Mouse (Mus musculus) CH12.LX (cell line): ENCODE measurements around the gene Cep55. TPM values are rescaled to one million over a fixed set of nuclear protein-coding genes. Genes with fewer than 3 reads are reported as not detected.

Experiments
- DNase-seq: peaks from one replicate; pipeline ENCODE4 v3.0.0-alpha.2; 2013; ENCODE audit errors: extremely low read depth
- H3K27ac ChIP-seq: 2 replicates; pipeline ENCODE4 v1.5.1; 2012; ENCODE audit warnings: low read depth, mild to moderate bottlenecking, control low read depth, moderate library complexity; ENCODE audit not compliant: insufficient read depth
- H3K27me3 ChIP-seq: replicated peaks from 2 replicates; pipeline ENCODE3; 2012; ENCODE audit warnings: inconsistent platforms
- H3K36me3 ChIP-seq, 2 experiments: replicated peaks in 1 of 2; 2 replicates each; pipeline versions ENCODE3 to v1.6.1; 2012; ENCODE audit warnings: inconsistent platforms in 1 of 2, low read length in 1 of 2, mild to moderate bottlenecking in 1 of 2, mixed read lengths in 1 of 2, moderate library complexity in 1 of 2; ENCODE audit not compliant: control insufficient read depth in 1 of 2, insufficient read depth in 1 of 2
- H3K4me1 ChIP-seq, 2 experiments: 2 replicates each; pipeline ENCODE4 v1.6.1; 2012; ENCODE audit warnings: inconsistent platforms in 1 of 2, moderate library complexity in 1 of 2; ENCODE audit not compliant: insufficient read depth in 2 of 2, control insufficient read depth in 1 of 2
- H3K4me2 ChIP-seq: 2 replicates; pipeline ENCODE4 v1.6.1; 2012; ENCODE audit warnings: low read depth, mild to moderate bottlenecking, control low read depth; ENCODE audit not compliant: poor library complexity, insufficient read depth, severe bottlenecking
- H3K4me3 ChIP-seq, 3 experiments: fragments of 150-350 bp in 1 of 3; sonication (generic) in 1 of 3; replicated peaks in 1 of 3; 2 replicates each; pipeline versions ENCODE3 to v1.5.1; 2011 to 2012; ENCODE audit warnings: low read depth in 2 of 3, low read length in 2 of 3, mild to moderate bottlenecking in 2 of 3, moderate library complexity in 2 of 3, control low read depth in 1 of 3, improper control_type of control experiment in 1 of 3, inconsistent platforms in 1 of 3, mixed read lengths in 1 of 3; ENCODE audit not compliant: poor library complexity in 1 of 3
- H3K79me2 ChIP-seq: replicated peaks from 2 replicates; pipeline ENCODE4 v1.6.1; 2012; ENCODE audit warnings: mild to moderate bottlenecking, moderate library complexity; ENCODE audit not compliant: control insufficient read depth, poor library complexity, insufficient read depth, severe bottlenecking; ENCODE audit errors: extremely low read depth
- H3K9ac ChIP-seq: 2 replicates; pipeline ENCODE4 v1.6.1; 2012; ENCODE audit warnings: low read depth, mild to moderate bottlenecking, control low read depth, moderate library complexity; ENCODE audit not compliant: insufficient read depth
- H3K9me3 ChIP-seq: replicated peaks from 2 replicates; pipeline ENCODE3; 2012; ENCODE audit warnings: low read length, inconsistent platforms, mixed read lengths
- CHD1 ChIP-seq: IDR thresholded peaks from 2 replicates; pipeline ENCODE4 v1.6.1; 2012; ENCODE audit warnings: low read depth, low read length, improper control_type of control experiment, inconsistent platforms
- CHD2 ChIP-seq: IDR thresholded peaks from 2 replicates; pipeline ENCODE4 v1.6.1; 2011; ENCODE audit warnings: low read length, improper control_type of control experiment
- CTCF ChIP-seq, 2 experiments: IDR thresholded peaks in 1 of 2; conservative IDR thresholded peaks in 1 of 2; 2 replicates each; pipeline ENCODE4 v1.5.1; 2011 to 2012; ENCODE audit warnings: low read depth in 2 of 2, low read length in 2 of 2, improper control_type of control experiment in 1 of 2, inconsistent platforms in 1 of 2, mild to moderate bottlenecking in 1 of 2, moderate library complexity in 1 of 2
- E2F4 ChIP-seq: IDR thresholded peaks from 2 replicates; pipeline ENCODE4 v1.6.1; 2011; ENCODE audit warnings: low read depth, low read length, improper control_type of control experiment; ENCODE audit not compliant: insufficient replicate concordance
- ELF1 ChIP-seq: IDR thresholded peaks from 2 replicates; pipeline ENCODE4 v1.6.1; 2014; ENCODE audit warnings: low read depth, mild to moderate bottlenecking, inconsistent platforms, low read length, improper control_type of control experiment
- ETS1 ChIP-seq: conservative IDR thresholded peaks from 2 replicates; pipeline ENCODE4 v1.6.1; 2012; ENCODE audit warnings: low read depth, mild to moderate bottlenecking, inconsistent platforms, low read length, improper control_type of control experiment, moderate library complexity
- GABPA ChIP-seq: IDR thresholded peaks from 2 replicates; pipeline ENCODE4 v1.6.1; 2012; ENCODE audit warnings: low read depth, low read length, improper control_type of control experiment, inconsistent platforms; ENCODE audit not compliant: insufficient replicate concordance
- HCFC1 ChIP-seq: IDR thresholded peaks from 2 replicates; pipeline ENCODE4 v1.6.1; 2012; ENCODE audit warnings: low read depth, mild to moderate bottlenecking, inconsistent platforms, low read length, improper control_type of control experiment
- JUN ChIP-seq: IDR thresholded peaks from 2 replicates; pipeline ENCODE4 v1.6.1; 2011; ENCODE audit warnings: low read depth, mild to moderate bottlenecking, low read length, improper control_type of control experiment, moderate library complexity; ENCODE audit not compliant: insufficient read depth
- JUND ChIP-seq: conservative IDR thresholded peaks from 2 replicates; pipeline ENCODE4 v1.6.1; 2011; ENCODE audit warnings: low read depth, low read length, improper control_type of control experiment
- KAT2A ChIP-seq: IDR thresholded peaks from 2 replicates; pipeline ENCODE4 v1.6.1; 2012; ENCODE audit warnings: low read length, improper control_type of control experiment, inconsistent platforms; ENCODE audit not compliant: insufficient replicate concordance
- MAFK ChIP-seq: IDR thresholded peaks from 2 replicates; pipeline ENCODE4 v1.6.1; 2011; ENCODE audit warnings: low read length, improper control_type of control experiment; ENCODE audit not compliant: insufficient replicate concordance
- MAX ChIP-seq: IDR thresholded peaks from 2 replicates; pipeline ENCODE4 v1.6.1; 2011; ENCODE audit warnings: low read length, improper control_type of control experiment
- MAZ ChIP-seq: IDR thresholded peaks from 2 replicates; pipeline ENCODE4 v1.6.1; 2012; ENCODE audit warnings: low read depth, mild to moderate bottlenecking, inconsistent platforms, low read length, improper control_type of control experiment, moderate library complexity
- MXI1 ChIP-seq: IDR thresholded peaks from 2 replicates; pipeline ENCODE4 v1.6.1; 2011; ENCODE audit warnings: mild to moderate bottlenecking, low read depth, low read length, improper control_type of control experiment
- NELFE ChIP-seq: IDR thresholded peaks from 2 replicates; pipeline ENCODE4 v1.6.1; 2011; ENCODE audit warnings: low read depth, low read length, improper control_type of control experiment
- POLR2A ChIP-seq: IDR thresholded peaks from 2 replicates; pipeline ENCODE4 v1.6.1; 2011; ENCODE audit warnings: low read depth, mild to moderate bottlenecking, improper control_type of control experiment, low read length
- POLR2AphosphoS2 ChIP-seq: IDR thresholded peaks from 2 replicates; pipeline ENCODE4 v1.6.1; 2011; ENCODE audit warnings: low read depth, low read length, improper control_type of control experiment
- RAD21 ChIP-seq: IDR thresholded peaks from 2 replicates; pipeline ENCODE4 v1.6.1; 2011; ENCODE audit warnings: low read depth, mild to moderate bottlenecking, low read length, improper control_type of control experiment, moderate library complexity
- SIN3A ChIP-seq: IDR thresholded peaks from 2 replicates; pipeline ENCODE4 v1.6.1; 2012; ENCODE audit warnings: low read length, improper control_type of control experiment, inconsistent platforms
- TBP ChIP-seq: conservative IDR thresholded peaks from 2 replicates; pipeline ENCODE4 v1.6.1; 2011; ENCODE audit warnings: low read depth, low read length, improper control_type of control experiment
- UBTF ChIP-seq: IDR thresholded peaks from 2 replicates; pipeline ENCODE4 v1.6.1; 2012; ENCODE audit warnings: low read depth, mild to moderate bottlenecking, inconsistent platforms, low read length, improper control_type of control experiment, moderate library complexity
- USF1 ChIP-seq: IDR thresholded peaks from 2 replicates; pipeline ENCODE4 v1.6.1; 2014; ENCODE audit warnings: low read depth, mild to moderate bottlenecking, inconsistent platforms, low read length, improper control_type of control experiment
- USF2 ChIP-seq: conservative IDR thresholded peaks from 2 replicates; pipeline ENCODE4 v1.6.1; 2011; ENCODE audit warnings: low read depth, low read length, improper control_type of control experiment
- dilution Hi-C: fragments of 300-500 bp; cut with MboI; formaldehyde crosslinking; loops from 2 replicates; pipeline ENCODE4 v1.14.3; 2020; ENCODE audit warnings: low sequenced_read_pairs; ENCODE audit not compliant: extremely low pct_unique_long_range_greater_than_20kb, extremely low pct_ligation_motif_present
- in situ Hi-C: fragments of 300-500 bp; cut with MboI; formaldehyde crosslinking; loops from 3 replicates; pipeline ENCODE4 v1.14.3; 2019; ENCODE audit warnings: low sequenced_read_pairs, low pct_ligation_motif_present, low pct_unique_long_range_greater_than_20kb, mixed read lengths
- polyA plus RNA-seq: library from polyadenylated mRNA; unstranded; fragments of >175 nt; gene quantifications from 2 replicates; pipeline ENCODE4 v1.2.1, GENCODE M21; 2012; ENCODE audit warnings: low read depth; ENCODE audit not compliant: insufficient read length
- total RNA-seq, 2 experiments: library from RNA; depleted of rRNA; stranded (reverse); fragments of 300-350 nt in 1 of 2; fragments of >200 nt in 1 of 2; gene quantifications; 2 replicates each; pipeline ENCODE4 v1.2.3; 2012 to 2014

The Cep55 gene
- total and polyA plus RNA-seq, 3 experiments: 29.6 to 76.2 (median 64.2) TPM

DNA sequence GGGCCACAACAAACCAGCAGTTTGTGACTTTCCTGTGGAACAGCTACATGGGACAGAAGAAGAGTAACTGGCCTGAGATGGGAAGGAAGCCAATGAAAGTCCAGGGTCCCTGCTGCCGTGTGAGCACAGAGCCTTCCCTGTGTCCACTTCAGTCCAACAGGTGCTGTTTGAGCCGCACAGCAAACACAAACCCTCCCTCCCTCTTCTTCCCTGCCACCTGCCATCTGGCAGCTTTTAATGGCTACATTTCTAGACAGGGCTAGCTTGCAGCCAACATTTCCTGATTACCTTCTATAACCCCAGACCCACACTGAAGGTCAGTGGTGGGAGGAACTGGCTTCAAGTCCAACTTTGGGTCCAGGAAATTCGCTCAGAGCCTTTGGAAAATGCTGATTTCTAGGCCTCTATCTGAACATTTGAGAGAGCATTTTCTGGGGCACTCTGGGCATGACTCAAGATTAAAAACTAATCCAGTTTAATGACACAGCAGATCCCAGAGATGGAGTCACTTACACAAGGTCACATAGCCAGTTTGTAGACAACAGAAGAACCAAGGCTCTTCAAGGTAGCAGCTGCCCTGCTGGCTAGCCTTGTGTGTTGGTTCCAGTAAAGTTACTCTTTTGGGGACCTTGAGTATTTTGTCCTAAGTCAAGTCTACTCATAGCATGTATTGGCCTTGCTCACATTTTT lies 23.2 kb downstream of the Cep55 start:
- dilution Hi-C loops: no loop called here
- no peak overlapping the region for H3K4me3 ChIP-seq
- in situ Hi-C loops: no loop called here

DNA sequence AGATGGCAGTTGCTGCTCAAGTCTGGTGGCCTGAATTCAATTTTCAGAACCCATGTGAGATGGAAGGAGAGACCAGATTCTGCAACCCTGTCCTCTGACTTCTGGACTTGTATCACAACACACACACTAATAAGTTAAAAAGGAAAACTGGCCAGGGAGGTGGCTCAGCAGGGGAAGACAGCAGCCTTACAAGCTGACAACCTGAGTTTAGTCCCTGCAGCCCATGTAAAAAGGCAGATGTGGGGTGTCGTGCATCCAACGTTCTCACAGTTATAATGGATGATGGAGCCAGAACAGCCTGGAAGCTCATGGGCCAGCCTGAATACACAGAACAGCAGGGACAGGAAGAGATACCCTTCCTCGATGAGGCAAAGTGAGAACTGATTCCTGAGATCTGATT lies 26.6 kb downstream of the Cep55 start:
- no peak for DNase-seq
- no peak overlapping the region for H3K4me3 ChIP-seq
- H3K27ac ChIP-seq: no peak overlapping the region
- no peaks in the 10 kb centered on the region for H3K9me3 ChIP-seq
- no peaks in the 10 kb centered on the region for H3K27me3 ChIP-seq
- peaks cover 0 to 1% of the 10 kb centered on the region in 2 experiments for H3K36me3 ChIP-seq
- TF ChIP-seq MAX (no peak), CHD1 (no peak), KAT2A (no peak), CHD2 (no peak), CTCF (conservative IDR thresholded peaks at IDR 0.05 in 1 of 2, IDR thresholded peaks at IDR 0.05 in 1 of 2; ENCODE audit: low read depth in 2 of 2, low read length in 2 of 2) (no peak), SIN3A (no peak), UBTF (no peak), HCFC1 (no peak), MAZ (no peak), USF1 (no peak), POLR2A (no peak), E2F4 (no peak), NELFE (no peak), USF2 (no peak), POLR2AphosphoS2 (no peak), MAFK (no peak), MXI1 (no peak), ETS1 (no peak), JUND (no peak)
- in situ Hi-C loops (no loop called here), dilution Hi-C loops (no loop called here)
- H3K79me2 ChIP-seq: no peaks in the 10 kb centered on the region
- no peak overlapping the region for H3K9ac ChIP-seq
- no peak overlapping the region for H3K4me2 ChIP-seq
- H3K4me1 ChIP-seq: peaks cover 0 to 2% of the 10 kb centered on the region in 2 experiments; a peak in 2 of 4 replicates

More for the DNA sequence above, 23.2 kb downstream of the Cep55 start:
- Histone ChIP-seq H3K4me2 (no peak overlapping the region), H3K9ac (no peak overlapping the region), H3K27me3 (no peaks in the 10 kb centered on the region), H3K9me3 (no peaks in the 10 kb centered on the region), H3K27ac (no peak overlapping the region), H3K36me3 (peaks cover 6 to 29% of the 10 kb centered on the region in 2 experiments), H3K79me2 (no peaks in the 10 kb centered on the region), H3K4me1 (peaks cover 0 to 2% of the 10 kb centered on the region in 2 experiments; a peak in 2 of 4 replicates)
- DNase-seq: no peak
- TF ChIP-seq JUN (no peak), MAFK (no peak), POLR2AphosphoS2 (no peak), RAD21 (no peak), CTCF (conservative IDR thresholded peaks at IDR 0.05 in 1 of 2, IDR thresholded peaks at IDR 0.05 in 1 of 2; ENCODE audit: low read depth in 2 of 2, low read length in 2 of 2) (no peak), TBP (no peak), NELFE (no peak), ELF1 (no peak), CHD2 (no peak), E2F4 (no peak), ETS1 (no peak), POLR2A (no peak), CHD1 (no peak), USF1 (no peak), GABPA (no peak)
